Mouse (Mus musculus) ovary, adult 18-20 months (tissue): ENCODE measurements around the gene Eps15.
"Not testable (repeated sequence)": the region's sequence is repeated elsewhere in the genome, so short reads cannot be mapped to it uniquely, and the experiment has no call there.

Experiments
- DNase-seq: peaks from one replicate; pipeline ENCODE4 v3.0.0; 2022; ENCODE audit warnings: low spot score, mixed read lengths

The Eps15 gene

DNA sequence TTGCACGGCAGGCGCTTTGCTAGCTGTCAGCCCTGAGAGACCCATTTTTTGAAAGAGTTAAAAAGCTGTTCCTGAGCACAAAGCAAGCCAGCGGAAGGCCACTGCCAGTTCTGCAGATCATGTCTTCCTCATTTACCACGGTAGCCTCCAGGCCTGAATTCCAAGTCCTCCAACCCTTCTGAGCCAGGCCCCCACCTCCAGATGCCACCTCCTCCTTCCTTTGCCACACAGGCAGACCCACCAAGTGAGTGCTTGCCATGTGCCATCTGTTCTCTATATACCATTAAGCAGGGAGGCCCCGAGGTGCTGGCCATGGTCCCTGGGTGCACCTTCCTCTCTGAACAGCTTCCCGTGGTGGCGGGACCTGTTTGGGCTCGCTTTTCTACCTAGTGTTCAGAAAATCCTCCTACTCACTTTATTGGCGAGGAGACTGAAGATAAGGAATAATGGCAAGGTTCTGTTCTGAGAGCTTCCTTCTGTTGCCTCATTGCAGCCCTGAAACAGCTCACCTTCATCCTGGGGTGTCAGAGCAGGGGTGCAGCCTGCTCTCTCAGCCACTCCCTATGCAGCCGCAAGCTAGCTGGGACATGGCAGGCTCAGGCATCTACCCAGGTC, 120.4 kb downstream of the Eps15 start:
- DNase-seq = no peak

GRCm38 (mm10) chr4:109401176-109401689, 121.2 kb downstream of the Eps15 start:
- DNase-seq = no peak

GRCm38 (mm10) chr4:109404908-109405307, 124.8 kb downstream of the Eps15 start:
- not testable (repeated sequence) for DNase-seq

- DNase-seq = no peak
These were observed 125.3 kb downstream of the Eps15 start for GRCm38 (mm10) chr4:109405415-109405814.

GRCm38 (mm10) chr4:109406054-109406485, 126.0 kb downstream of the Eps15 start:
- peak; percentile 64 for DNase-seq

- no peak for DNase-seq
These were observed 126.6 kb downstream of the Eps15 start, which contains the start of gene Ttc39a for GRCm38 (mm10) chr4:109406486-109407175. TSS of gene Ttc39a (plus strand) at chr4:109406623.

GRCm38 (mm10) chr4:109407176-109407520, 127.1 kb downstream of the Eps15 start:
- DNase-seq = no peak

DNA sequence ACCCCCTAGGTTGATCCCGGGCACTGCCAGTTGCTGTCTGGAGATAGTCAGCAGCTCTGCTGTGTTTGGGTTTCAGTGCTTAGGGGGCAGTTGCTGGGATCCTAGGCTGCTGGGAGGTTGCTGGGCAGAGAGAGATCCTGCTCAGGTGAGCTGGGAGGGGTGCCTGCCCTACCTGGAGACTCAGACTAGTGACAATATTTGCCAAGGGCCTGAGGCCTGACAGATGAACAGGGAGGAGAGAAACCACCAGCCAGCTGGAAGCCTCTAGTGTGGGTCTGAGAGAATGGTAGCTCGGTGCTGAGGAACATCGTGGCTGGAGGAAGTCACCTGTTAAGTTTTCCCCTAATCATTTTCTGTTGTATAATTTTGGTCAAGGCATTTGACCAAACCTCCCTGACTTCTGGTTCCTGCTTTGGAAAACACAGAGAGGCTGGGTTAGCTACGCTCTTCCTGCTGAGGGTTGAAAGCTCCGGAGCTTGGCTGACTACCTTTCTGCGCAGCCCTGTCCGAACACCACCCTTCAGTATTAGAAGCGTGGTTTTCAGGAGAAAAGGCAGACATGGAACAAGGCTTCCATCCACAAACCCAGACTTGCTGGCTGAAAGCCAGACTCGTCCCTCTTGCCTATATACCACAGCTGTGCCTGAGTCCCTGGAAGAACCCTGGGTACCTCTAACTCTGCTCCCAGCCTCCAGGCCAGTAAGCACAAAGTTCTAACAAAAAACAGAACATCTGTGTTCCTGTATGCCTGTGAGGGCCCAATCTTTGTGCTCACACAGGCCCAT, 127.8 kb downstream of the Eps15 start:
- DNase-seq = no peak

DNA sequence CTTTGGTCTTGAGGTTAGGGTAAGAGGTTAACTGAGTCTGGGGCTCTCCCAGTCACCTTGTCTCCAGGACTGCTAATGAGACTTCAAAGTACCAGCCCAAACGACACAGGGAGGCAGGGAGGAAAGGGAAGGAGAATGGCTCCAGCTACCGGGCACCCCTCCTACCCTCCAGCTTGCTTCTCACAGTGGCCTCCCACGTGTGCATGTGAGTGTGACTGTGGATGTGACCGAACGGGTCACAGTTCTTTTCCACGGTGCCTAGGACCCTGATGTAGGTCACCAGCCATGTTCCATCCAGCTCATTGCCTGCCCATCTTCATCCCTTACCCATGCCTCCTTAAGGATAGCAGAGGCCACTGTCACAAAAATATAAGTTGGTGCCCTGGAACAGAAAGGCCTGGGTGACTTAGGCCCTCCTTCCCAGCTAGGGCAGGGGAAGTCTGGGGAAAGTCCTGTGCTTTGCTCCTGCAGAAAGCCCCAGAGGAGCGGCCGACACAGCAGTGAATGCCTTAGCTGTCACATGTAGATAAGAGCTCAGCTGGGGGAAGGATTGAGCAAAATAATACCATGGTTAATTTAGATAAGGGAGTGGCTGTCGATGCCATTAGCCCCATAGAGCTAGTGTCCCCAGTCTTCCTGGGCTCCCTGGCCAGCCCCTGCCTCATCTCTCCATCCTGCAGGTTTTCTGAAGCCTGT, 130.8 kb downstream of the Eps15 start:
- DNase-seq = no peak

GRCm38 (mm10) chr4:109411377-109411967, 131.4 kb downstream of the Eps15 start:
- DNase-seq = no peak

DNA sequence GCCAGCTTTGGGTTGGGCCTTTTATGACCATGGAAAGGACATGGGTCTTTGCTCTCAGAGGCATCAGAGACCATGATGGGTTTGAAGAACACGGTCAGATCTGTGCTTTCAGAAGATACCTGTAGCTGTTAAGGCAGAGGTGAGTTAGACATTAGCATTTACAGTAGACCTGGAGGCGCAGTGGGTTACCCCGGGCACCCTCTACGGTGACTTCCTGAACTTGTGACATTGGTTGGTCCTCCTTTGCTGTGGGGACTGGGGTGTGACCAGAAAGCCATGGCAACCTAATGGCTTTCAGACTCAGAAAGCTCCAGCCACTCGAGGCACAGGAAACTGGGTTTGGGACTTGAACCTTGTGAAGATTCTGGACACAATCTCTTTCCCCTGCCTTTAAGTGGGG, 132.2 kb downstream of the Eps15 start:
- DNase-seq = no peak

GRCm38 (mm10) chr4:109417998-109418397, 137.9 kb downstream of the Eps15 start:
- no peak for DNase-seq

DNA sequence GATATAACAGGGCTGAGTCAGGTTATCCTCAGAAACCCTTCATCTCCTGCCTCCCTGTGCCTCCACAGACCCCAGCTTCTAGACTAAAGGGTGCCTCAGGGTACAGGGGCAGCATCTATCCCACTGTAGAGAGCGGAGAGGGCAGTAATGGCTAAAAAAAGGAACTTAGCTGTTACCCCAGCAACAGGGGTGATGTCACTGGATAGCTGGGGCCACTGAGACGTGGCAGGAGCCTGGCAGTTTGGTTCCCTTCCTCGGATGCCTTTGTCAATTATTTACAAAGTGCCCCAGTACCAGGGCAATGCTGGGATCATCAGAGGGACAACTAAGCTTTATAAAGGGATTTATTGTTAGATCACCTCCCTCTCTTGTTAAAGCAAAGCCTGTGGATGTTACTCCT, 138.9 kb downstream of the Eps15 start:
- no peak for DNase-seq

- DNase-seq = no peak
These were observed 139.5 kb downstream of the Eps15 start for GRCm38 (mm10) chr4:109419563-109419962.

- no peak for DNase-seq
These were observed 140.2 kb downstream of the Eps15 start for GRCm38 (mm10) chr4:109420138-109420795.

DNA sequence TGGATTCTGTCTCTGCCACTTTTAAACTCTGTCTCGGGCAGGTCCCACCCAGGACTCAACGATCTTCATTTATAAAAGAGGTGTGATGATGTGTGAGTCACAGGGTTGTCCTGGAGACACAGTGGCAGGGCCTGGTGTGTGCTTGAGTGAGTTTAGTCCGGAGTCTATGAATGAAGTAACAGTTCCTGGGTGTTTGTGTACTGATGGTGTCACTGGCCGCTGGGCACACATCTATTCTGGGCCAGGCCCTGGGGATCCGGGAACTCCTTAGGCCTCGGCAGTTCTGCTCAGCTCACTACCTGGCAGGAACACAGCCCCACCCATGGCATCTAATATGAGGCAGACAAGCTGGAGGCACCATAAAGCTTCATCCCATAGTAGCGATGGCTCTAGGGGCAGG, 141.5 kb downstream of the Eps15 start:
- DNase-seq = no peak

DNA sequence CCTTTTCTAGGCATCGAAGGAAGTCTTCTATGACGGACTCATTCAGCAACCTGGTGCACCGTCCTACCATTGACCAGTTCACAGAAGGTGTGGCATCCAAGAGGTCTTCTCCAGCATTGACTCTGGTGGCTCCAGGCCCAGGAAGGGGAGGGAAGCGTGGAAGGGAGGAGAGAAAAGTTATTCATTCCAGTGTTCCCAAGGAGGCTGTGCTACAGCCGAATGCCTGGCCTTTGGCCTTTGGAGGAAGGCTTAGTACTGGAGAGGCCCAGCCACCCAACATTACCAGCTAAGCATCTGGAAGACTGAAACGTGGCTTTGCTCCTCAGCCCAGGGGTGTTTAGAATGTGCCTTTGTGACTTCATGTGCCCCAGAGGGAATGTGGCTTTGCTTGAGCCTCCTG, 142.4 kb downstream of the Eps15 start:
- DNase-seq = no peak

DNA sequence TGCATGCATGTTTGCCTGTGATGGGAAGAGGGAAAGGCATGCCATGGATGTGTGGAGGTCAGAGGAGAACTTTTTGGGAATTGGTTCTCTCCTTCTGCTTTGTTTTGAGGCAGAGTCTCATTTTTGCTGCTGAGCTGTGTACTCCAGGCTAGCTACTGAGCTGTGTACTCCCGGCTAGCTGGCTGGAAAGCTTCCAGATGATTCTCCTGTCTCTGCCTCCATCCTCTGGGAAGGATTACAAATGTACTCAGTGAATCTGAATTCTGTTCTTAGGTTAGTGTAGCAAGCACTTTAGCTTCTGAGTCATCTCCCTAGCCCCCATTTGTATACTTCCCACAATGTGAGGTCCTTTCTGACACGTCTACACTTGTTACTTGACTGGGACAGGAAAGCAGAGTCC, 143.4 kb downstream of the Eps15 start:
- DNase-seq = no peak

GRCm38 (mm10) chr4:109427058-109427457, 147.0 kb downstream of the Eps15 start:
- no peak for DNase-seq

- no peak for DNase-seq
These were observed 150.2 kb downstream of the Eps15 start for GRCm38 (mm10) chr4:109430250-109430649.

- peak; percentile 35 for DNase-seq
These were observed 150.8 kb downstream of the Eps15 start for GRCm38 (mm10) chr4:109430854-109431253.
